Mouse (Mus musculus) kidney, postnatal 0 days (tissue): ENCODE data around the gene Abhd16a. TPM values are rescaled to one million over a fixed set of nuclear protein-coding genes. Genes with fewer than 3 reads are reported as not detected.
A peak's percentile ranks its signal among the peaks of the same experiment; 100 is the strongest.
"Not testable (repeated sequence)": the region's sequence is repeated elsewhere in the genome, so short reads cannot be mapped to it uniquely, and the experiment has no call there.

Experiments
- ATAC-seq: fragments of 200-750 bp; cut with Nextera tagmentation; replicated peaks from 2 replicates; pipeline ENCODE4 v1.8.0; 2017; ENCODE audit warnings: low read depth, moderate number of reproducible peaks, moderate TSS enrichment, moderate library complexity; ENCODE audit not compliant: low FRiP score
- DNase-seq: peaks from one replicate; pipeline ENCODE4 v3.0.0-alpha.2; 2016; ENCODE audit warnings: low spot score
- H3K27ac ChIP-seq: fragments of 300-500 bp; sonication (generic); 2 replicates; pipeline ENCODE4 v1.5.1; 2014; ENCODE audit warnings: mild to moderate bottlenecking
- H3K27me3 ChIP-seq: fragments of 300-500 bp; sonication (generic); 2 replicates; pipeline ENCODE4 v1.6.1; 2014; ENCODE audit warnings: low read length, mixed read lengths; ENCODE audit not compliant: insufficient read depth
- H3K36me3 ChIP-seq: fragments of 300-500 bp; sonication (generic); 2 replicates; pipeline ENCODE4 v1.6.1; 2014; ENCODE audit warnings: low read length, mixed read lengths; ENCODE audit not compliant: insufficient read depth
- H3K4me1 ChIP-seq: fragments of 300-500 bp; sonication (generic); replicated peaks from 2 replicates; pipeline ENCODE4 v1.6.1; 2014; ENCODE audit warnings: antibody characterized with exemption, low read length, mixed read lengths; ENCODE audit not compliant: insufficient read depth
- H3K4me2 ChIP-seq: fragments of 300-500 bp; sonication (generic); 2 replicates; pipeline ENCODE4 v1.6.1; 2014; ENCODE audit warnings: mild to moderate bottlenecking, low read length, moderate library complexity, mixed read lengths
- H3K4me3 ChIP-seq: fragments of 300-500 bp; sonication (generic); replicated peaks from 2 replicates; pipeline ENCODE4 v1.5.1; 2014; ENCODE audit warnings: low read depth, low read length
- H3K9ac ChIP-seq: fragments of 300-500 bp; sonication (generic); 2 replicates; pipeline ENCODE4 v1.6.1; 2014; ENCODE audit warnings: low read depth, low read length
- H3K9me3 ChIP-seq: fragments of 300-500 bp; sonication (generic); replicated peaks from 2 replicates; pipeline ENCODE4 v1.6.1; 2016; ENCODE audit warnings: low read length, inconsistent platforms, mixed read lengths
- CTCF ChIP-seq: IDR thresholded peaks from 2 replicates; pipeline ENCODE4 v1.5.1; 2016; ENCODE audit warnings: antibody characterized with exemption, low read depth, mild to moderate bottlenecking, moderate library complexity
- WGBS: fragments of 180-500 bp; shearing (Covaris S2); extraction: QIAGEN DNeasy Blood & Tissue Kit; methylation state at CpG from one replicate; pipeline ENCODE4 v1.1.7; 2014; 5-methylcytosine and 5-hydroxymethylcytosine counted together
- polyA plus RNA-seq: library from polyadenylated mRNA; unstranded; fragments of >200 nt; fragmentation: Nextera tagmentation; extraction: Ambion mirVana; gene quantifications from 2 replicates; pipeline ENCODE4 v1.2.1, GENCODE M21; 2015

Abhd16a gene
- polyA plus RNA-seq, 1 experiment from 2014 or later: 109 TPM

DNA sequence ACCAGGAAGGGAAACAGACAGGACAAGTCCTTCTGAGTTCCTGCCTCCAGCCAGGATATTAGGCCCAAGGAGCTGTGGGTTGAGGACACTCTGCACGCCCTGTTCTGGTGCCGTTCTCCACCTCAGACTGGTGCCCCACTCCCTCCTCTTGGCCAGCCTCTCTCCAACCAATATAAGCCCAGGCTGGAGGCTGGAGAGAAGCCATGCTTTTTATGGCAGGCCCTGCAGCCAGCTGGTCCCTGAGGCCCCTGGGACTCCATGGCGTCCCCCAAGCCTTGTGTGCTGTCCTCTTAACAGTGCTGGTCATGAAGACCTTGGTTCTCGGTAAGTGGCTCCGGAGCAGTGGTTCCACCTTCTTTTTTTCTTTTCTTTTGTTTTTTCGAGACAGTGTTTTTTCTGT is 19.0 kb downstream of the Abhd16a start, which contains the start of gene Ly6g5c:
Gene Ly6g5c (plus strand): TSS at position 183 of the 400 bp plus-strand sequence.
- no peak for TF ChIP-seq CTCF
- ATAC-seq (no peak), DNase-seq (no peak)
- no peak within 1 kb of the TSS for H3K27ac ChIP-seq
- no peak within 1 kb of the TSS for H3K9ac ChIP-seq
- no peaks in the 10 kb centered on the region for H3K27me3 ChIP-seq
- H3K36me3 ChIP-seq: 0 out of 2 replicates have a peak, but pooled peaks cover 4% of the 10 kb centered on the region
- WGBS: 78% methylated on average over 6 of the region's 6 CpGs
- no peak within 1 kb of the TSS for H3K4me2 ChIP-seq
- no peaks in the 10 kb centered on the region for H3K9me3 ChIP-seq
- peaks cover 3% of the 10 kb centered on the region; the same call in 1 of the 2 replicates for H3K4me1 ChIP-seq
- no peak within 1 kb of the TSS for H3K4me3 ChIP-seq

DNA sequence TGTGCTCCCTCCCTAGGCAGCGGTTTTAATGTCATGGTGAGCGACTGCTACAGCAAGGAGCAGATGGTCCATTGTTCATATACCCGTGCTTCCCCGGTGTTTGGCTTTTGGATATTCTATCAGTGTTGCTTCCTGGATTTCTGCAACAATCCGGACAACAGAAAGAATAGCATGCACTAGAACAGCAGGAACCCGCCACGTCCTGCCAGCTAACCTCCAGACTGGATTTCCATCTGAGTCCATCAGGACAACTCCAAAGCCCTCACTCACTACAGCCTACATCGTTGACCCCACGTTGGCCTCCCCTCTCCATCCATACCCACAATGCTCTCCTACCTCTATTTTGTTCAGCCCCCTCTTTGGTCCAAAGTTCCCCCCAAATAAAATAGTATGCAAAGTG is 22.7 kb downstream of the Abhd16a start:
- Histone ChIP-seq H3K4me2 (no peak overlapping the region), H3K36me3 (peaks cover 21% of the 10 kb centered on the region; the same call in 1 of the 2 replicates), H3K9me3 (no peaks in the 10 kb centered on the region), H3K27me3 (no peaks in the 10 kb centered on the region), H3K27ac (no peak overlapping the region), H3K4me1 (no peaks in the 10 kb centered on the region), H3K4me3 (no peak overlapping the region), H3K9ac (no peak overlapping the region)
- DNase-seq: no peak
- TF ChIP-seq CTCF: no peak
- WGBS: 79% methylated on average over 9 of the region's 9 CpGs
- no peak for ATAC-seq

DNA sequence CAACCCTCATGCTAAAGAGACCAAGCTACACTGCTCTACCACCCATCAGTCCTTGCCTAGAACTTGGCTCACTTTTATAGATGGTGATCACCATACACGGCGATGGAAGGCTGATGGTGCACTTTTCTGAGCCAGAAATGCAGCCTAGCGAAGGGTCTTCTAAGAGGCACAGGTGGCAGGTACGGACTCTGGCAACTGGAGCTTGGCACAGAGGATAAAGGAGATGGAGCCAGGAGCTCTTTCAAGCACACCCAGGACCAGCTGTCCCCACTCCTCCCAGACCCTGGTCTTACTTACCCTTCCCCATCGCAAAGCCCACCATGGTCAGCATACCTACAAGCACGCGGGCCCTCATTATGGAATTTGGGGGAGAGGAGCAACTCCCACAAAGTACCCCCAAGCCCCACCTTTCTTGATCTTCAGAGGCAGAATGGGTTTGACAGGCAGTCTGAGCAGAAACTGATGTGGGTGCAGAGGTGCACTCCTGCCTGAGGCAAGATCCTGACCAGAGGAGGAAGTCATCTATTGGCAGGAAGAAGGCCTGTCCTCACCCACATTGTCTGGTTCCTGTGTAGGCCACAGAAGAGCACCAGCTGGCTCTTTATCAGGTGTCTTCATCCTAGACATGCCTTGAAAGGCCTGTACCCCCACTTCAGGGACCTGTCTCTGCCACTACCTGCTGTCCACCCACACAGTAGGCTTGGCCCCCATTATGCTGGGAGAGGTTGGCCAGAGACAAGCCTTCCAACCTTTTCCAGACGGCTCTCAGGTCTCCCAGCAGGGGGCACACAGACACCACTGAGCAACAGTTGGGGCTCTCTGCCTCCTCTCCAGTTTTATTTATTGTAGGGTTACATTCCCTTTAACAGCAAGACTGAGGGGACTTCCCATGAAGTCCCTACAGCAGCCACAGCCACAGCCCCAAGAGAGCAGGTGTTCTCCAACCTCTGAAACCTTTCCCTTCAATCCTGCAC is 26.3 kb downstream of the Abhd16a start, which contains the start of gene Ly6g5b:
Gene Ly6g5b (minus strand): TSS at position 383 of the 974 bp plus-strand sequence.
- WGBS: 86% methylated on average over 8 of the region's 8 CpGs
- H3K4me2 ChIP-seq: no peak within 1 kb of the TSS
- ATAC-seq (no peak), DNase-seq (peak; percentile 70)
- no peaks in the 10 kb centered on the region; the same call in 1 of the 2 replicates for H3K4me1 ChIP-seq
- H3K4me3 ChIP-seq: no peak within 1 kb of the TSS
- no peak within 1 kb of the TSS for H3K9ac ChIP-seq
- no peaks in the 10 kb centered on the region for H3K9me3 ChIP-seq
- no peak within 1 kb of the TSS for H3K27ac ChIP-seq
- H3K36me3 ChIP-seq: peaks cover 39% of the 10 kb centered on the region
- H3K27me3 ChIP-seq: no peaks in the 10 kb centered on the region
- TF ChIP-seq CTCF: peak; percentile 66

DNA sequence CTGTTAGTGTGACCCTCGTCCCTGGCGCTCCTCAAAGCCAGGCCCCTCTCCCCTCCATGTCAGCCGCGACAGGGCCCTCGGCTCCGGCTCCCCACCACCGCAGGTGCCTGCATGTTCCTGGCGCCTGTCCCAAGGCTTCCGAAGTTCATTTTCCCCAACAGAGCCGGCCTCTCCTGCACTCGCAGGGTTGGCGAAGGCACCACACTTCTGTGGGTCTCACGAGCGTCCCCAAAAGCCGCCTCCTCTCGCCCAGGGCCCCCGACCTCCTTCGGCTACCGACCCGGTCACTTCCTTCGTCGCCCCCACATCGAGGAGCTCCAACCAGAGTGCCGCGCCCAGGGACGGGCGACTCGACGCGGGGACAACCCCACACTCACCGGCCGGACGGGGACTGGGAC is 31.7 kb downstream of the Abhd16a start:
- peak overlapping the region; percentile 90 for H3K27ac ChIP-seq
- H3K4me3 ChIP-seq: peak overlapping the region; percentile 98
- no peaks in the 10 kb centered on the region for H3K27me3 ChIP-seq
- ATAC-seq: peak; percentile 4
- DNase-seq: no peak
- H3K4me2 ChIP-seq: peak overlapping the region; percentile 88
- peaks cover 5% of the 10 kb centered on the region for H3K4me1 ChIP-seq
- H3K9me3 ChIP-seq: no peaks in the 10 kb centered on the region
- H3K9ac ChIP-seq: peak overlapping the region; percentile 93
- under 1% methylated on average over 33 of the region's 33 CpGs for WGBS
- H3K36me3 ChIP-seq: peaks cover 24% of the 10 kb centered on the region
- TF ChIP-seq CTCF: no peak

DNA sequence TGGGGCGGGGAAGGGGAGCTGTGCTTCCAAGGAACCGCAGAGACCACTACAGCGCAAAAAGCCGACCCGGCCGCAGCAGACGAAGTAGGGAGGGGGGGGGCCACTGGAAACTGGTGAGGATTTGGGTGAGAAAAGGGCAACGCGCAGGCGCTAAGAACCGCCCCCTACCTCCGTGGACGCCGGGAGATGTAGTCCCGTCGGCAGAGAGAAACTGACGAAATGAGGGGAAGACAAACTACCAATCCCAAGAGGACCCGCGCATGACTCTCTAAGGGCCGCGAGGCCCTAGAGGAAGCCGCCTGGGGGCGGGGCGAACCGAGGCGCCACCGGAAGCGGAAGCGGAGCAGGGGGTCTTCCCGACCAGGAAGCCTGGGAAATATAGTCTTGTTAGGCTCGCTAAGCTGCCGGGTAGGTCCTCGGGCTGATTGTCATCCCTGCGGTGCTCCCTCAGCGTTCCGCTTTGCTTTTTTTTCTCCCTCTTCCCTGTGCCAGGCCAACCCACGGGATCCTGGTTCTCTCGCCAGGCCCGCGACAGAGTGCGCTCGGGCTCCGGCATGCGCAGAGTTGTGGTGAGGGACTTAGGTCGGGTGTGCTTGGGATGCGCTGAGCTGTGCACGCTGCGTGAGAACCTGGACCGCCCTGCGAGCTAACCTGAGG is 32.2 kb downstream of the Abhd16a start, which contains the start of gene Gpank1:
Gene Gpank1 (plus strand): TSS at position 313 of the 657 bp plus-strand sequence.
- WGBS: under 1% methylated on average over 50 of the region's 50 CpGs
- Histone ChIP-seq H3K4me1 (peaks cover 5% of the 10 kb centered on the region), H3K36me3 (peaks cover 20% of the 10 kb centered on the region), H3K4me3 (peak within 1 kb of the TSS; percentile 98), H3K9ac (peak within 1 kb of the TSS; percentile 93), H3K27ac (peak within 1 kb of the TSS; percentile 90), H3K27me3 (no peaks in the 10 kb centered on the region), H3K4me2 (peak within 1 kb of the TSS; percentile 88), H3K9me3 (no peaks in the 10 kb centered on the region)
- TF ChIP-seq CTCF: peak; percentile 13; the same call in 1 of the 2 replicates
- ATAC-seq (peak; percentile 93), DNase-seq (peak; percentile 100)

DNA sequence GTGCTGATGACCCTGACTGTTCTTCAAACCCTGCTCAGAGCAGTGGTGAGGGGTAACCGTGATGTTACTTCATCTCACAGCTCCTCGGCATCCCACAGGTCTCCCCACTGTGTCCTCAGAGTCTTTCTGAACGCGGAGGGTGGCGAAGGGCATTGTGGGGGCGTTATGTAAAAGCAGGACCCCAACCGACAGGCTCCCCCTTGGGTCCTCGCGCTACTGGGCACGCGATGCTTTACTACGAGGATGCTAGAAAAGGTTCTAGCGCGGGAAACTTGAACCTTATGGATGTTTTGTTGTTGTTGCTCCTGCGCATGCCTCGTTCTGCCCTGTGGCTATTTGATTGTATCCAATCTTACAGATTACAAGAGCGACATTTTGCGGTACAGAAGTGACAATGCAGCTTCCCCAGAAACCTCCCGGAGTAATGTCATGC is 32.8 kb downstream of the Abhd16a start, which contains the start of gene Csnk2b:
Gene Csnk2b (minus strand): TSS at position 183 of the 433 bp plus-strand sequence.
- Histone ChIP-seq H3K4me3 (peak within 1 kb of the TSS; percentile 98), H3K9ac (peak within 1 kb of the TSS; percentile 93), H3K27ac (peak within 1 kb of the TSS; percentile 90), H3K4me2 (peak within 1 kb of the TSS; percentile 88), H3K9me3 (no peaks in the 10 kb centered on the region), H3K36me3 (peaks cover 18% of the 10 kb centered on the region), H3K27me3 (no peaks in the 10 kb centered on the region), H3K4me1 (peaks cover 10% of the 10 kb centered on the region)
- WGBS: under 1% methylated on average over 19 of the region's 19 CpGs
- peak; percentile 54 for TF ChIP-seq CTCF
- ATAC-seq: no peak
- DNase-seq: peak; percentile 91

DNA sequence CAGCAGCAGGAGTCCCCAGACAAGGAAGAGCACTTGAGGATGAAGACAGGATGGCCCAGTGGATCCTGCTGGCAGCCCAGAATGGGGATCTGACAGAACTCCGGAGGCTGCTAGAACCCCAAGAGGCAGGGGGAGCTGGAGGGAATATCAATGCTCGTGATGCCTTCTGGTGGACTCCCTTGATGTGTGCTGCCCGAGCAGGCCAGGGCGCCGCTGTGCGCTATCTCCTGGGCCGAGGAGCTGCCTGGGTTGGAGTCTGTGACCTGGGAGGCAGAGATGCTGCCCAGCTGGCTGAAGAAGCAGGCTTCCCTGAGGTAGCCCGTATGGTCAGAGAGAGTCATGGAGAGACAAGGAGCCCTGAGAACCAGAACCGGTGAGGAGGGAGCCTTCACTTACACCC is 34.2 kb downstream of the Abhd16a start:
- H3K27me3 ChIP-seq, H3K27ac ChIP-seq, H3K4me3 ChIP-seq, ATAC-seq, H3K9me3 ChIP-seq, DNase-seq, H3K9ac ChIP-seq, H3K4me2 ChIP-seq: not testable (repeated sequence)
- 94% methylated on average over 9 of the region's 9 CpGs for WGBS
- peaks cover 13% of the 10 kb centered on the region; the same call in 1 of the 2 replicates for H3K36me3 ChIP-seq
- peaks cover 20% of the 10 kb centered on the region for H3K4me1 ChIP-seq

DNA sequence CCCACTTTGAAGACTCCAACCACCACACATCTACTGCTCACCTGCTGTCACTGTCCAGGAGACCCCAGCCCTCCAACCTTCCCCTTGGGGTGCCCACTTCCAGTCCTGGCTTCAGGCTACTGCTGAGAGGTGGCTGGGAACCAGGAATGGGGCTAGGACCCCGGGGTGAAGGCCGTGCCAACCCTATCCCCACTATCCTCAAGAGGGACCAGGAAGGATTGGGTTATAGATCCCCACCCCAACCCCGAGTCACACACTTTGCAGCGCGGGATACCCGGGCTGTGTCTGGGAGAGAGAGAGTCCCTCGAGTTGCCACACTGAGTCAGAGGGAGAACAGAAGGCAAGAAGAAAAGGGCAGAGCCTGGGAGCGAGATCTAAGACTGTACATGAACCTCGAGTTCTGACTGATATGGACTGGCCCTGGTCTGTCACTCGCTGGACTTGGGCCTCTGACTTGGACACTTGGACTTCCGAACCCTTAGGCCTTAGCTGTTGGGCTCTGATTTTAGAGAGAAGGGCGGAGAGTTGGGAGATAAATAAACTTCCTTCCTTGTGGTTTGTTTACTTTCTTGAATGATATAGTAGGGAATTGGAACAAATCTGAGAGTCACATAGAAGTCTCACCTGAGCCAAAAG is 35.3 kb downstream of the Abhd16a start:
- not testable (repeated sequence) for DNase-seq, ATAC-seq, H3K27me3 ChIP-seq, H3K4me3 ChIP-seq, H3K9me3 ChIP-seq, H3K4me2 ChIP-seq, H3K36me3 ChIP-seq, H3K27ac ChIP-seq, H3K9ac ChIP-seq
- whole genome bisulfite sequencing: 92% methylated on average over 12 of the region's 12 CpGs
- peaks cover 20% of the 10 kb centered on the region for H3K4me1 ChIP-seq
